Mouse (Mus musculus): ENCODE data around the gene Asl. TPM values are rescaled to one million over a fixed set of nuclear protein-coding genes. Genes with fewer than 3 reads are reported as not detected.

The Asl gene
- polyA plus RNA-seq, 1 experiment from 2014 or later: 26.5 TPM

- no peak for ATAC-seq
- H3K27ac ChIP-seq (ENCODE audit: low read length): no peak overlapping the region
- peaks cover 11% of the 10 kb centered on the region for H3K36me3 ChIP-seq (ENCODE audit: control insufficient read depth, insufficient read depth)
- peaks cover 7% of the 10 kb centered on the region for H3K4me1 ChIP-seq (replicated peaks; ENCODE audit: control insufficient read depth, insufficient read depth, low read length)
- no peak overlapping the region for H3K4me3 ChIP-seq (replicated peaks; ENCODE audit: low read length)
- H3K27me3 ChIP-seq (replicated peaks; ENCODE audit: control insufficient read depth, insufficient read depth, low read length): no peaks in the 10 kb centered on the region
- H3K4me2 ChIP-seq (ENCODE audit: low read length): no peak overlapping the region
- WGBS: 87% methylated on average over 15 of the region's 15 CpGs
- no peak overlapping the region for H3K9ac ChIP-seq (replicated peaks; ENCODE audit: low read depth, low read length)
- H3K9me3 ChIP-seq (ENCODE audit: control insufficient read depth, low read length): no peaks in the 10 kb centered on the region
These were observed 19.9 kb upstream of the Asl start for GRCm38 (mm10) chr5:130048786-130049520.

- peaks cover 7% of the 10 kb centered on the region for H3K4me1 ChIP-seq (replicated peaks; ENCODE audit: control insufficient read depth, insufficient read depth, low read length)
- WGBS: 76% methylated on average over 6 of the region's 6 CpGs
- no peak overlapping the region for H3K27ac ChIP-seq (ENCODE audit: low read length)
- H3K9me3 ChIP-seq (ENCODE audit: control insufficient read depth, low read length): no peaks in the 10 kb centered on the region
- H3K27me3 ChIP-seq (replicated peaks; ENCODE audit: control insufficient read depth, insufficient read depth, low read length): no peaks in the 10 kb centered on the region
- peaks cover 21% of the 10 kb centered on the region for H3K36me3 ChIP-seq (ENCODE audit: control insufficient read depth, insufficient read depth)
- H3K4me2 ChIP-seq (ENCODE audit: low read length): no peak overlapping the region
- no peak overlapping the region for H3K9ac ChIP-seq (replicated peaks; ENCODE audit: low read depth, low read length)
- ATAC-seq: no peak
- no peak overlapping the region for H3K4me3 ChIP-seq (replicated peaks; ENCODE audit: low read length)
These were observed 18.0 kb upstream of the Asl start for GRCm38 (mm10) chr5:130047013-130047412.

GRCm38 (mm10) chr5:130046589-130046988, 17.5 kb upstream of the Asl start:
- 95% methylated on average over 10 of the region's 10 CpGs for WGBS
- Histone ChIP-seq H3K36me3 (ENCODE audit: control insufficient read depth, insufficient read depth) (peaks cover 21% of the 10 kb centered on the region), H3K4me2 (ENCODE audit: low read length) (no peak overlapping the region), H3K27ac (ENCODE audit: low read length) (no peak overlapping the region), H3K9me3 (ENCODE audit: control insufficient read depth, low read length) (no peaks in the 10 kb centered on the region), H3K27me3 (replicated peaks; ENCODE audit: control insufficient read depth, insufficient read depth, low read length) (no peaks in the 10 kb centered on the region), H3K4me3 (replicated peaks; ENCODE audit: low read length) (no peak overlapping the region), H3K4me1 (replicated peaks; ENCODE audit: control insufficient read depth, insufficient read depth, low read length) (peaks cover 7% of the 10 kb centered on the region), H3K9ac (replicated peaks; ENCODE audit: low read depth, low read length) (no peak overlapping the region)
- no peak for ATAC-seq

GRCm38 (mm10) chr5:130046100-130046499, 17.1 kb upstream of the Asl start:
- Histone ChIP-seq H3K9ac (replicated peaks; ENCODE audit: low read depth, low read length) (no peak overlapping the region), H3K4me2 (ENCODE audit: low read length) (no peak overlapping the region), H3K9me3 (ENCODE audit: control insufficient read depth, low read length) (no peaks in the 10 kb centered on the region), H3K4me3 (replicated peaks; ENCODE audit: low read length) (no peak overlapping the region), H3K27me3 (replicated peaks; ENCODE audit: control insufficient read depth, insufficient read depth, low read length) (no peaks in the 10 kb centered on the region), H3K27ac (ENCODE audit: low read length) (no peak overlapping the region), H3K36me3 (ENCODE audit: control insufficient read depth, insufficient read depth) (peaks cover 21% of the 10 kb centered on the region), H3K4me1 (replicated peaks; ENCODE audit: control insufficient read depth, insufficient read depth, low read length) (peaks cover 7% of the 10 kb centered on the region)
- 86% methylated on average over 7 of the region's 7 CpGs for WGBS
- no peak for ATAC-seq

GRCm38 (mm10) chr5:130044201-130044695, 15.2 kb upstream of the Asl start:
- no peak overlapping the region for H3K27ac ChIP-seq (ENCODE audit: low read length)
- no peaks in the 10 kb centered on the region for H3K9me3 ChIP-seq (ENCODE audit: control insufficient read depth, low read length)
- no peak overlapping the region for H3K9ac ChIP-seq (replicated peaks; ENCODE audit: low read depth, low read length)
- 80% methylated on average over 7 of the region's 7 CpGs for WGBS
- ATAC-seq: no peak
- H3K27me3 ChIP-seq (replicated peaks; ENCODE audit: control insufficient read depth, insufficient read depth, low read length): no peaks in the 10 kb centered on the region
- no peak overlapping the region for H3K4me2 ChIP-seq (ENCODE audit: low read length)
- H3K36me3 ChIP-seq (ENCODE audit: control insufficient read depth, insufficient read depth): peaks cover 21% of the 10 kb centered on the region
- no peak overlapping the region for H3K4me3 ChIP-seq (replicated peaks; ENCODE audit: low read length)
- H3K4me1 ChIP-seq (replicated peaks; ENCODE audit: control insufficient read depth, insufficient read depth, low read length): no peaks in the 10 kb centered on the region

GRCm38 (mm10) chr5:130043741-130044140, 14.7 kb upstream of the Asl start:
- ATAC-seq: no peak
- Histone ChIP-seq H3K36me3 (ENCODE audit: control insufficient read depth, insufficient read depth) (peaks cover 18% of the 10 kb centered on the region), H3K27ac (ENCODE audit: low read length) (no peak overlapping the region), H3K9ac (replicated peaks; ENCODE audit: low read depth, low read length) (no peak overlapping the region), H3K4me2 (ENCODE audit: low read length) (no peak overlapping the region), H3K4me3 (replicated peaks; ENCODE audit: low read length) (no peak overlapping the region), H3K4me1 (replicated peaks; ENCODE audit: control insufficient read depth, insufficient read depth, low read length) (no peaks in the 10 kb centered on the region), H3K27me3 (replicated peaks; ENCODE audit: control insufficient read depth, insufficient read depth, low read length) (no peaks in the 10 kb centered on the region), H3K9me3 (ENCODE audit: control insufficient read depth, low read length) (no peaks in the 10 kb centered on the region)
- 63% methylated on average over 3 of the region's 3 CpGs for WGBS

- WGBS: 85% methylated on average over 4 of the region's 4 CpGs
- H3K4me2 ChIP-seq (ENCODE audit: low read length): no peak overlapping the region
- H3K27me3 ChIP-seq (replicated peaks; ENCODE audit: control insufficient read depth, insufficient read depth, low read length): no peaks in the 10 kb centered on the region
- H3K9me3 ChIP-seq (ENCODE audit: control insufficient read depth, low read length): no peaks in the 10 kb centered on the region
- no peak overlapping the region for H3K27ac ChIP-seq (ENCODE audit: low read length)
- no peak overlapping the region for H3K9ac ChIP-seq (replicated peaks; ENCODE audit: low read depth, low read length)
- H3K36me3 ChIP-seq (ENCODE audit: control insufficient read depth, insufficient read depth): peaks cover 12% of the 10 kb centered on the region
- no peak overlapping the region for H3K4me3 ChIP-seq (replicated peaks; ENCODE audit: low read length)
- ATAC-seq: no peak
- H3K4me1 ChIP-seq (replicated peaks; ENCODE audit: control insufficient read depth, insufficient read depth, low read length): no peaks in the 10 kb centered on the region
These were observed 12.2 kb upstream of the Asl start for GRCm38 (mm10) chr5:130041262-130041661.

- no peak overlapping the region for H3K4me2 ChIP-seq (ENCODE audit: low read length)
- no peaks in the 10 kb centered on the region for H3K4me1 ChIP-seq (replicated peaks; ENCODE audit: control insufficient read depth, insufficient read depth, low read length)
- H3K36me3 ChIP-seq (ENCODE audit: control insufficient read depth, insufficient read depth): peaks cover 12% of the 10 kb centered on the region
- no peak for ATAC-seq
- H3K4me3 ChIP-seq (replicated peaks; ENCODE audit: low read length): no peak overlapping the region
- no peak overlapping the region for H3K27ac ChIP-seq (ENCODE audit: low read length)
- H3K9me3 ChIP-seq (ENCODE audit: control insufficient read depth, low read length): no peaks in the 10 kb centered on the region
- H3K9ac ChIP-seq (replicated peaks; ENCODE audit: low read depth, low read length): no peak overlapping the region
- H3K27me3 ChIP-seq (replicated peaks; ENCODE audit: control insufficient read depth, insufficient read depth, low read length): no peaks in the 10 kb centered on the region
- 95% methylated on average over 4 of the region's 4 CpGs for WGBS
These were observed 11.8 kb upstream of the Asl start for GRCm38 (mm10) chr5:130040797-130041196.

GRCm38 (mm10) chr5:130037752-130038455, 8.9 kb upstream of the Asl start:
- Histone ChIP-seq H3K36me3 (ENCODE audit: control insufficient read depth, insufficient read depth) (peaks cover 9% of the 10 kb centered on the region), H3K4me2 (ENCODE audit: low read length) (no peak overlapping the region)
- WGBS: 61% methylated on average over 19 of the region's 19 CpGs

More at GRCm38 (mm10) chr5:130037752-130038455, 8.9 kb upstream of the Asl start:
- H3K4me1 ChIP-seq (replicated peaks; ENCODE audit: control insufficient read depth, insufficient read depth, low read length): no peaks in the 10 kb centered on the region
- H3K27me3 ChIP-seq (replicated peaks; ENCODE audit: control insufficient read depth, insufficient read depth, low read length): no peaks in the 10 kb centered on the region
- no peaks in the 10 kb centered on the region for H3K9me3 ChIP-seq (ENCODE audit: control insufficient read depth, low read length)
- H3K4me3 ChIP-seq (replicated peaks; ENCODE audit: low read length): no peak overlapping the region
- no peak for ATAC-seq
- no peak overlapping the region for H3K27ac ChIP-seq (ENCODE audit: low read length)
- no peak overlapping the region for H3K9ac ChIP-seq (replicated peaks; ENCODE audit: low read depth, low read length)

Data from forebrain, embryonic 16.5 days (tissue).